Mouse (Mus musculus): Measurements from ENCODE around the gene Amn1.

Amn1 gene

GRCm38 (mm10) chr6:149107615-149108014, 80.9 kb downstream of the Amn1 start:
- no peak for DNase-seq (ENCODE audit: low spot score)

Measured in ovary, adult 18-20 months (tissue).